Mouse (Mus musculus): ENCODE measurements around the gene Flrt1.
"Not testable (repeated sequence)": the region's sequence is repeated elsewhere in the genome, so short reads cannot be mapped to it uniquely, and the experiment has no call there.

Flrt1 gene

GRCm38 (mm10) chr19:7099620-7100155 is 5.8 kb downstream of the Flrt1 start:
- DNase-seq = no peak

- DNase-seq = no peak
Observed at GRCm38 (mm10) chr19:7092756-7093155, 12.8 kb downstream of the Flrt1 start.

DNA sequence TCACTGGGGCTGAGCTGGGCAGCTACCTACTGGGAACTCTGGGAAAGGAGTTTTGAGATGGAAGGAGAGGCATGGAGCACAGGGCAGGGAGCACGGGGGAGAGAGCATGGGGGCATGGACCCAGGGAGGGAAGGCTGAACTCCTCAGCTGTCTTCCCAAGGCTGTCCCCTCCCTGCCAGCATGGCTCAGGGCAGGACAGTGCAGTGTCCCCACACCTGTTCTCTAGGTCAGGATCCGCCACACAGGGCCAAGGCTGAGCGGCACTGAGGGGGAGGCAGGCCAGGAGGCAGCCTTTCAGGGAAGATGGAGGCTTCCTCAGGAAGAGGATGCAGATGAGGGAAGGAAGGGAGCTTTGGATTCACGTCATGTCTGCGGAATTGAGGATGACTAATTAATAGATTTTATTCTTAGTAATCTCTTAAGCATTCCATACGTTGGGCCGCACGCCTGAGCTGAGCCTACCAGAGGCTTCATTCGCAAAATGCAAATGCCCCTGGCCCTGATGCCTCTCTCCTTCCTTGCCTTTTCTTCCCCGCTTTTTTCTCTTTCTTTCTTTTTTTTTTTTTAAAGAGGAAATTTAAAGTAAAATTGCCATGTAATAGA is 14.0 kb downstream of the Flrt1 start:
- DNase-seq = no peak

- DNase-seq = peak; percentile 53
Observed at GRCm38 (mm10) chr19:7090369-7091064, 15.0 kb downstream of the Flrt1 start.

DNA sequence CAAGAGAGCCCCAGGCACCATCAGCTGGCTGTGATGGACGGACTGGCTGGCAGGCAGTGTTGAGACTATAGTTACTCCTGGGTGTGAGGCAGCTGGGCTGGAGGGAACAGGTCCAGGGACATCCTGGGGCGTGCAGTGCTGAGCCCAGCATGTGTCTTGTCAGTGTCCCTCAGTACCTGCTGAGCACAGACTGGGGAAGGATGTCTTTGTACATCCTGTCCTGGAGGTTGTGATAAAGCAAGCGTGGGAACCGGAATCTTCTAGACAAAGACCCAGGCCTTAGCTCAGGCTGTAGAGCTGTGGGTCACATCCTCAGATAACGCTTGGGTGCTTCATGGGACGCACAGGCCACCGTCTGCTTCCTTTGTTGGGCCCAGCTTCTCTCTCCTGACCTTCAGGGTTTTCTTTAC is 15.7 kb downstream of the Flrt1 start:
- no peak for DNase-seq

DNA sequence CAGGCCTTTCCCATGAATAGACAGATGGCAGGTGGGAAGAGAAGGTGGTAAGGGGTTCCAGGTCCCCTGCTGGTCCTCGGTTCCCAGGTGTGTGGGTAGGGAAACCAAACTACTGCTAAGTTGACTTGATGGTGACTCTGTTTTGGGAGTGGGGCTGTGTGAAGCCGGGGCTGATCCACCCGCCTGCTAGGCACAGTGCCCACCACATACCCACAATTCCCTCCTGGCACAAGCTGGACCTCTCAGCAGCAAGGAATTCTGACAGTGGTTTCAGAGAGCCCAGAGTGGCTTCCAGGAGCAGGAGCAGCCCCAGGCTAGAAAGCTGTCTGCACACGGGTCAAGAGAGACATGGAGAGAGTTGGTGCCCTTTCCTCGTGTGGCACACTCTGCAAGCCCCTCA is 16.5 kb downstream of the Flrt1 start:
- no peak for DNase-seq

DNA sequence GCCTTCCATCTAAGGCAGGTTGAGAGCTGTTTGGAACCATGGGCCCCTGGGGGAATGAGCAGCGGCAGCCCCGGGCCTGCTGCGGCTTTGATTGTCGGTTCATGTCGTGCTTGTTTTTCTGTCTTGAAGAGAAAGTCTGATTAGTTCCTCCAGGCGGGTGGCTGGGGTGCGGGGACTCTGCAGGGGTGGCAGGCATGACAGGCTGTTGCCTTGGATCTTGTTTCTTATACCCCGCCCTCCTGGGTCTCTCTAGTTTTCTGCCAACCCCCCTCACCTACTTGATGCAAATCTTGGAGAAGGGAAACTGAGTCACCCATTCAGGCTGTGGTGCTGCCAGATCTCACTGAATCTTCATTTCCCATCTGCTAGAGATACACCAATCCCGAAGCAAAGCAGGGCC is 17.0 kb downstream of the Flrt1 start:
- DNase-seq = no peak

DNA sequence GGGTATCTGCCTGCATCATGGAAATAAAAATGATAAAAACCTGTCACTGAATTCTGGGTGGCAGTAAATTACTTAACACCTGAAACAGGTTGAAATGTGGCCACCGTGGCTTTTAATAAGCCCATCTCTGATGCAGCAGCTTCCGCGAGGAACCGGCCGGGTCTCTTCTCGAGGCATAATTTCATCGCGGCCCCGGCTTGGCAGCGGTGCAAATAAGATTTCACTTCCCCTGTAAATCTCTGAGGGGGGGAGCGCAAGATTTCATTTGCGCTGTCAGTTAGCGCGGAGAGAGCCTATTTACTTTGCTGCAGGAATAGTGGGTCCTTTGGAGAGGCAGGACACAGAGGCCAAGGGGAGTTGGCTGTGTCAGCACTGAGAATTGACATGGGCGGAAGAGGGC is 20.8 kb downstream of the Flrt1 start:
- DNase-seq = no peak

DNA sequence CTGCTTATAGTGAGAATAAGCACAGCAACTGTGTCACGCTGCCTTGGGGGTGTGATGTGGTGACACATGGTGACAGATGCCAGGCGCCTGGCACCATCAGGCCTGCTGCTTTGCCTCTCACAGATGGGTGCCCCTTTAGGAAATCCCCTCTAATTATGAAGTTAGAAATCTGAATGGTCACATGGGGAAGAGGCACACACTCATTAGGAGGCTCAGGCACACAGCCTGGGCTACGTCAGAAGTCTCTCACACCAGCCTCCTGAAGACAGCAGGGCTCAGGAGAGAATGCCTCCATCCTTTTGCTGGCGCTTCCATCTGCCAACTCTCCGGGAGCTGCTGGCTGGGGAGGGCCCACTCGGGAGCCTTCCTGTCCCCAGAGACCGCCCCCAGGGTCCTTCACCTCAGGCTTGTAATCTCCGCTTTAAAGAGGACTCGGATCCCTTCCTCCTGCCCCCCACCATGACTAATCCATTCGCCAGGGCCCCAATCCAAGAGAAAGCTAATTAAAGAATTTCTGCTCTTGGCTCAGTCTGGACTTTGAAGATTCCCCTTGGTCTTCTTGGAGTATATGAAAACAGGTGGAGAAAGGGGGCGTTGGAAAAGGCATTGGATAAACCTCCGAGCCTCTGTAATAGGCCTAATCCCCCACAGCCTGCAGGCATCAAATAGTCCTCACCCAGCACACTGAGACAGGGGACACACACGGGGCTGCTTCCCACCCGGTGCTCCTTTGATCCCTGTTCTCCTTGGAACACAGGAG is 22.3 kb downstream of the Flrt1 start:
- DNase-seq = no peak

GRCm38 (mm10) chr19:7081516-7082266 is 23.8 kb downstream of the Flrt1 start:
- no peak for DNase-seq

- DNase-seq = no peak
Observed at GRCm38 (mm10) chr19:7078271-7078670, 27.3 kb downstream of the Flrt1 start.

DNA sequence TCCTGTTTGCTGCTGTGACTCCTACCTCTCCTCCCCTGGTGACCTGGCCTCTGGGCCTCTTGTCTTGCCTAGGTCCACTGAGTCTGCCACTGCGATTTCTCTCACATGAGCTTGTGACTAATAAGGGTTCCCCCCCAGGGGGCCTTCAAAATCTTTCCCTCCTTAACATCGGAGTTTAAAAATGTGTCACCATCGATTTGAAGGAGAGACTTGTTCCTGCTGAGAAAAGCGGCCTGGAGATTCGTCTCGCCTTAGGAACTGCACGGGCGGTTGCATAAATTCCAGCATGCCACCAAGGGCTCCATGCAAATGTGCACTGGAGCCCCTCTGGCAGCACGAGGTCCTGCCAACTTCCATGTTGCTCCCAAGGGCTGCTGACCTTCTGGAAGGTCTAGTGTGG is 27.9 kb downstream of the Flrt1 start:
- no peak for DNase-seq

- not testable (repeated sequence) for DNase-seq
Observed at GRCm38 (mm10) chr19:7075336-7075735, 30.2 kb downstream of the Flrt1 start.

DNA sequence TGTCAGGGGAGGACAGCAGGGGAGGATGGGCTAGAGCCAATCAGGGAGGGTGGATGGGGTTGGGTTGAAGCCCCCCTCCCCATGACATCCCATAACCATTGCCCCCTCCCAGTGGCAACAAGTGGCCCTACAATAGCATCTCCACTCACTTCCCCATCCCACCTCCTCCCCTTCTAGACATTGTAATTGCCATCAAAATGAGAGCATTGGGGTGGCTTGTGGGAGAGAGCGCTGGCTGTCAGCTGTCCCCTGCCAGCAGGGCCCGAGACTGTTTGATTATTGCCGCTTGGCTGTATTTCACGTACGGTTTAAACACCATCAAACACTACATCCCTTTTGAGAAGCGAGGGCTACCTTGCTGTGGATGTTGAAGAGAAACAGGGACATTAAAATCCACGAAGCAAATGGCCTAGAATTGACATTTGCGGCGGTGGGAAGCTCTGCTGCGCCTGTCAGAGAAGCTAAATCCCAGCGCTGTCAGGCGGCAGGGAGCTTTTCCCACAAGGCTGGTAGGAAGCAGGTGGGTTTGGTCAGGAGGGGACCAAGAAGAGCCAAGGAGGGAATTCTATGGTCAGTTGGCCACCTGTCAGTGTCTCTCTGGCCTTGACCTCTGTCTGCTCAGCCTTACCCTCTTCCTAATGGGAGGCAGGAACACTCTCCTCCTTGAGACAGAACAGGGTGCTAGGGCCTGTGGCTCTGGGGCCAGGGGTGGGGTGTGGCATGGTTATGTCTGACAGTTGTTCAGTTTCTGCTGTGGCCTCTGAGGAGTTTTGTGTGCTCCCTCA is 31.3 kb downstream of the Flrt1 start:
- DNase-seq = no peak

DNA sequence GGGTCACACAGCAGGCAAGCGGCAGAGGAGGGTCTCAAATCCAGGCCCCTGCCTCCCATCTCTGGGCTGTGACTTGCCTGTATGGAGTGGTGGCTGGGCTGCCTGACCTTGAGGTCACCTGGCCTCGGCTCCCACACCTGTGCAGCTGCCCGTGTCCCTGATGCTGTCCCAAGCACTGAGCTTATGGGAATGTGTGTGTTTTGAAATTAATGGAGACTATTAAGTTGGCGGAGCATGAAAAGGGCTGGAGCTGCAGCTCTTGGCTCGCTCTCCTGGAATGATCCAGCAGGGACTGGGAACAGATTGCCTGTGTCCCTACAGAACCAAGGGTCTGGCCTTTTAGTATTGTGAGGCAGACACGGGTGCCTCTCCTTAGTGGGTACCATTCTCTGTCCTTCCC is 33.3 kb downstream of the Flrt1 start:
- no peak for DNase-seq

GRCm38 (mm10) chr19:7070775-7071174 is 34.8 kb downstream of the Flrt1 start:
- DNase-seq = no peak

DNA sequence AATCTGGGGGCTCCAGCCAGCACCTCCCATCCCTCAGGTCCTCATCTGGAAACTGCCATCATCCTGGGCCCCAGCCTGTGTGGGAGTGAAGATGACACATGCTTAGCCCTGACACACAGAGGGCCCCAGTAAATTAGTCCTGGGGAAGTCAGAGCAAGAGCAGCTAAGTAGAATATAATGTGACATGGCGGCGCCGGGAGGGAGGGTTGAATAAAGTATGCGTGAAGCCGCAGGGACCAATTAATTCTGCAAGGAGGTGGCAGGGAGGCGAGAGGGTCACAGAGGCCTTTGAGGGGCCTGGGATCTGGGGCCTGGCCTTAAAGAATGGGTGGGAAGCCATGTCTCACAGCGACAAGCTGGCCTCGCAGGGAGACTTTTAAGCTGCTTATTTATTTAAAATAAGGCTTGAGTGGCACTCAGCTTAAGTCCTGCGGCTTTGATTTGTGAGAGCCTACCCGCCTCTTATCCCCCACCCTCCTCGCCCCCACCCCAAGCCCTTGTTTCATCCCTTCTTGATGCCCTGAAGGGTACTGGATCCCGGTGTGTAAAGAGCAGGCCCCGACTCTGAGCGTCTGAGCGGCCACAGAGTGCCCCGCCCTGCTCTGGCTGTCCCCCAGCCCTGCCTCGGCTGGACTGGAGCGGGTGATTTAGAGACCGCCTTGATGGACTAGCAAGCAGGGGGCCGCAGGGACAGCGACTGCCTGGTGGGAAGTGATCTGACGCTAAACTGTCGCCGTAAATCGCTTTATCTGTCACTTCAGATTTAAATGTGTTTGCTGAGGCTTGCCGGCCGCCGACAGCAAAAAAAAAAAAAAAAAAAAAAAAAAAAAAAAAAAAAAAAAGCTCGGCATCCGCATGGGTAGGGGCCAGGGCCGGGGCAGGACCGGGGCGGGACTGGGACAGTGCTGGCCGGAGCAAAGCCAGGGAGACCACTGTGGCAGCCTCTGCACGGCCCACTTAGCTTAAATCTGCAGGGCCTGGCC is 35.5 kb downstream of the Flrt1 start:
- DNase-seq = no peak

GRCm38 (mm10) chr19:7068661-7069531 is 36.6 kb downstream of the Flrt1 start:
- no peak for DNase-seq

DNA sequence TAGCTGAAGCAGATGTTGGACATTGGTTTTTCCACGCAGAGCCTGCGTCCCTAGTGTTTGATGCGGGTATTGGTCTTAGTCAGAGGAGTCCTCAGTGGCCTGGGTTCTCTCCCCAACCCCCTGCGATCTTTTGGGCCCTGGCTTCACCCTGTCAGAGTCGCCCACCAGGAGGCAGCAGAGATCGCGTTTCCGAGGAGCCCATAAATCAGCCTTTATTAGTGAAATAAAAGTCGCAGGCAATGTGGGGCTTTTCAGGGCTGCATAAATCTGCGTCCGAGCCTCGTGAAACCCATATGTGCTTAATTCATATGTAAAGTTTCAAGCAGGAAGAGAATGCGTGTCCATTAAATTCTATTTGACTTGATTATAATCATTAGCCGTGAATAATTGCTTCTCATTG is 37.4 kb downstream of the Flrt1 start:
- DNase-seq = peak; percentile 72
